Mouse (Mus musculus) limb, embryonic 15.5 days (tissue): Measurements from ENCODE around the gene Bmp8a. TPM values are rescaled to one million over a fixed set of nuclear protein-coding genes. Genes with fewer than 3 reads are reported as not detected.
"Not testable (repeated sequence)": the region's sequence is repeated elsewhere in the genome, so short reads cannot be mapped to it uniquely, and the experiment has no call there.

ENCODE experiments used
- ATAC-seq: fragments of 200-750 bp; cut with Nextera tagmentation; 2 replicates; pipeline ENCODE4 v1.8.0; 2017; ENCODE audit warnings: low read depth, moderate TSS enrichment; ENCODE audit not compliant: insufficient number of reproducible peaks, low FRiP score, low TSS enrichment
- H3K27ac ChIP-seq: fragments of 300-500 bp; sonication (generic); 2 replicates; pipeline ENCODE4 v1.5.1; 2015; ENCODE audit warnings: moderate library complexity, mild to moderate bottlenecking, inconsistent platforms
- H3K27me3 ChIP-seq: fragments of 300-500 bp; sonication (generic); 2 replicates; pipeline ENCODE4 v1.6.1; 2015; ENCODE audit warnings: inconsistent platforms
- H3K36me3 ChIP-seq: fragments of 300-500 bp; sonication (generic); 2 replicates; pipeline ENCODE4 v1.6.1; 2015; ENCODE audit warnings: inconsistent platforms
- H3K4me1 ChIP-seq: fragments of 300-500 bp; sonication (generic); 2 replicates; pipeline ENCODE4 v1.6.1; 2015; ENCODE audit warnings: inconsistent platforms
- H3K4me2 ChIP-seq: fragments of 300-500 bp; sonication (generic); 2 replicates; pipeline ENCODE4 v1.6.1; 2015; ENCODE audit warnings: mild to moderate bottlenecking, inconsistent platforms
- H3K4me3 ChIP-seq: fragments of 300-500 bp; sonication (generic); 2 replicates; pipeline ENCODE4 v1.5.1; 2015; ENCODE audit warnings: mild to moderate bottlenecking, inconsistent platforms
- H3K9ac ChIP-seq: fragments of 300-500 bp; sonication (generic); 2 replicates; pipeline ENCODE4 v1.6.1; 2015; ENCODE audit warnings: inconsistent platforms
- H3K9me3 ChIP-seq: fragments of 300-500 bp; sonication (generic); 2 replicates; pipeline ENCODE4 v1.6.1; 2016; ENCODE audit warnings: inconsistent platforms
- WGBS: fragments of 180-500 bp; shearing (Covaris S2); methylation state at CpG from one replicate; pipeline ENCODE4 v1.1.7; 2015; 5-methylcytosine and 5-hydroxymethylcytosine counted together
- polyA plus RNA-seq: library from polyadenylated mRNA; unstranded; fragments of >200 nt; fragmentation: Nextera tagmentation; extraction: Ambion mirVana; gene quantifications from 2 replicates; pipeline ENCODE4 v1.2.1, GENCODE M21; 2015

Bmp8a gene
- polyA plus RNA-seq, 1 experiment from 2014 or later, result 6.3 TPM

DNA sequence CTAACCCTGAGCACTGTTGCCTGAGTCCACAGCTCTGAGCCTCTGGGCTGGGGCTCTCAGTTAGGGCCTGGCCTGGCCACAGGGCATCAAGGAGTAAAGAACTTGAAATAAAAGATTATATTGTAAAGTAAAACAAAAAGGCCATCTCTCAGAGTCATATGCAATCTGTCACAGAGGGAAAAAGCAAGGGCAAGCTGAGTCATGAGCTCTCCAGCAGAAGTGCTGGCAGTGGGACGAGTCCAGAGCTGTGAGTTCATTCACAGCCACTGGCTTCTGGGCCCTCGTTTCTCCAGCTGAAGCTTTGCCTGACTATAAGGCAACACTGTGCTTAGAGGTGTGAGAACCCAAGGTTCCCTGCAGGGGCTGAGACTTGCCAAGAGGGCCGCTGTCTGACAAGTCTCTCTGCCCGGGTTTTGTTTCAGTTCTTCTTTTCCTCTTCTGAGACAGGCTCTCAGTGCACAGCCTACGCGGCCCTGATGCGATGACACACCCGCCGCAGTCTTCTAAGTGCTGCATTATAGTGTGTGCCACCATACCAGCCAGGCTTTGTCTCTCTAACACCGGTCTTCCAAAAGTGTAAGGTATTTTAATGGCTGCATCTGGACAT lies 10.3 kb upstream of the Bmp8a start:
- H3K27ac ChIP-seq, result no peak overlapping the region
- no peaks in the 10 kb centered on the region for H3K9me3 ChIP-seq
- WGBS, result 77% methylated on average over 9 of the region's 10 CpGs
- H3K4me2 ChIP-seq, result no peak overlapping the region
- no peak overlapping the region for H3K4me3 ChIP-seq
- H3K36me3 ChIP-seq, result peaks cover 82% of the 10 kb centered on the region
- no peak for ATAC-seq
- H3K27me3 ChIP-seq, result no peaks in the 10 kb centered on the region
- H3K4me1 ChIP-seq, result no peaks in the 10 kb centered on the region
- no peak overlapping the region for H3K9ac ChIP-seq

DNA sequence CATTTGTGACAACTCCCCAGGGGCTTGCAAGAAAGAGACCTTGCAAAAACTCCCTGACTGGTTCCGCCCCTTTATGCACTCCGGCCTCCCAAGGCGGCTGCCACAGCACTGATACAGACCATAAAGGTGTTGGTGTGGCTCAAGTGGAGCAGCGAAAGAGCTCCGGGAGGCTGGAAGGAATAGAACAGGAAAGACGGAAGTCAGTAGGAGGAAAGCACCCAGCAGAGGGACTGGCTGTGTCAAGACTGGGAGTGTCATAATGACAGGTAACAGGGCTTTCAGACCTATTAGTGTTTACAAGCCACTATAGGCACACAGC lies 378 bp upstream of the Bmp8a start:
- H3K36me3 ChIP-seq, result peaks cover 4% of the 10 kb centered on the region; the same call in 1 of the 2 replicates
- peaks cover 45% of the 10 kb centered on the region for H3K27me3 ChIP-seq
- WGBS, result 5% methylated on average over 6 of the region's 6 CpGs
- no peak overlapping the region for H3K27ac ChIP-seq
- peak overlapping the region; percentile 51 for H3K4me3 ChIP-seq
- no peak for ATAC-seq
- H3K9ac ChIP-seq, result no peak overlapping the region
- peak overlapping the region; percentile 82 for H3K4me2 ChIP-seq
- no peaks in the 10 kb centered on the region for H3K9me3 ChIP-seq
- peaks cover 15% of the 10 kb centered on the region for H3K4me1 ChIP-seq

DNA sequence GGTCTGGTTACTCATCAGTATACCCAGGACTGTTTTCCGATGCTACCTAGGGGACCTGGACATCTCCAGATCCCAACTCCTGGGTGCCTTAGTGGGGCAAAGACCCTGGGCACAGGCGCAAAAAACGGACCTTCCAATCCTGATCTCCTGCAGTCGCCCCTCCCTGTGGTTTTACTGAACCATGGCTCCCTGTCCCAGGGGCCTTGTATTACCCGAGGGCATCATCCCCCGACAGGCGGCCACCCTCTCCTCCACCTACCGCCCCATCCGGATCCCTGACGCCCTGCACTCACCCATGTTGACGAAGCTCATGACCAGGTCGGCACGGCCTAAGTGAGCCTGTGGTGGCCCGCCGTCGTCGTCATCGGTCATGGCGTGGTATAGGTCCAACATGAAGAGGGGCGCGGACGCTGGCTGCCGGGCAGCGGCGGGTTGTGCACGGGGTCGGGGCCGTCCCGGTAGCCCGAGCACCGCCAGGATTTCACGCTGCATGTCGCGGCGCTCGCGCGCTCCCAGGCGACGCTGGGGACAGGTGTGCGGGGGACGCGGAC lies 886 bp downstream of the Bmp8a start:
- H3K9ac ChIP-seq, result no peak overlapping the region
- no peak overlapping the region for H3K27ac ChIP-seq
- no peak for ATAC-seq
- peaks cover 46% of the 10 kb centered on the region for H3K27me3 ChIP-seq
- peak overlapping the region; percentile 51 for H3K4me3 ChIP-seq
- no peaks in the 10 kb centered on the region for H3K36me3 ChIP-seq
- H3K4me2 ChIP-seq, result peak overlapping the region; percentile 82
- WGBS, result 2% methylated on average over 43 of the region's 43 CpGs
- no peaks in the 10 kb centered on the region for H3K9me3 ChIP-seq
- peaks cover 15% of the 10 kb centered on the region for H3K4me1 ChIP-seq

DNA sequence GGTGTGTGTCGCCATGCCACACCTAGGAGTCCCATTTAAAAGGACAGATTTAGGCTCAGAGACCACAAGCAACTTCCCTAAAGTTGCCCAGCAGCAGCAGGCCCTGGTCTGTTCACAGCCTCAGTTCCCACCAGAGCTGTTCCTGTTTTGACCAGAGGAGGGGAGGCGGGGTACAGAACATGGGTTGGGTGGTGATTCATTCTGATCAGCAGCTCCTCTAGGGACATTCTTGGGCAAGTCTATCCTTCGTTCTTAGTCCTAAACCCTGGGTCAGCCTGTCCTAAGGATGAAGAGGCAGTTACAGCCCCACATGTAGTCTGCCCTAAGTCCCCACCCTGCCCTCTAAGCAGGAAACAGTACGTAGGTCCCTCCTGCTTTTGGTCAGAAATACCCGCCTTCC lies 2.8 kb downstream of the Bmp8a start:
- Histone ChIP-seq H3K9me3 (no peaks in the 10 kb centered on the region), H3K36me3 (no peaks in the 10 kb centered on the region), H3K27ac (no peak overlapping the region), H3K4me1 (peaks cover 15% of the 10 kb centered on the region), H3K9ac (no peak overlapping the region), H3K4me3 (no peak overlapping the region), H3K27me3 (peaks cover 46% of the 10 kb centered on the region), H3K4me2 (no peak overlapping the region)
- WGBS, result 71% methylated on average over 5 of the region's 5 CpGs
- no peak for ATAC-seq

DNA sequence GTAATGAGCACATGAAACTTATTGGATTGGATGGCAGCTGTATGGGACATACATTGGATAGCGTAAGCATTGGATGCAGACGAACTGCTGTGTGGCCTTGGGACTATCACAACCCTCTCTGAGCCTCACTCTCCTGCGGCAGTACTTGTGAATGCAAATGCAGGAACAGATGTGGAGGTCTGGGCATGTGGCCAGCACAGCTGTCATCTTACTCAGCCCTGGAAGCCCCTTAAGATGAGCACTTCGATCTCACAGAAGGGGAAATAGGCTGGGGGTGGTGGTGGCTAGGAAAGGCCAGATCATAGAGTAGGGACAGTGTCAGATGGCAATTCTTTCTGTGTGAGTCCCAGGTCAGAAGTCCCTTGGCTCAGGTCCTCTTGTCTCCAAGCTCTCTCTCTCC lies 5.4 kb downstream of the Bmp8a start:
- no peak overlapping the region for H3K4me3 ChIP-seq
- no peaks in the 10 kb centered on the region for H3K9me3 ChIP-seq
- no peak overlapping the region for H3K4me2 ChIP-seq
- no peaks in the 10 kb centered on the region for H3K36me3 ChIP-seq
- no peak overlapping the region for H3K27ac ChIP-seq
- 62% methylated on average over 4 of the region's 4 CpGs for WGBS
- no peak for ATAC-seq
- peaks cover 29% of the 10 kb centered on the region for H3K27me3 ChIP-seq
- H3K4me1 ChIP-seq, result peaks cover 7% of the 10 kb centered on the region
- H3K9ac ChIP-seq, result no peak overlapping the region

DNA sequence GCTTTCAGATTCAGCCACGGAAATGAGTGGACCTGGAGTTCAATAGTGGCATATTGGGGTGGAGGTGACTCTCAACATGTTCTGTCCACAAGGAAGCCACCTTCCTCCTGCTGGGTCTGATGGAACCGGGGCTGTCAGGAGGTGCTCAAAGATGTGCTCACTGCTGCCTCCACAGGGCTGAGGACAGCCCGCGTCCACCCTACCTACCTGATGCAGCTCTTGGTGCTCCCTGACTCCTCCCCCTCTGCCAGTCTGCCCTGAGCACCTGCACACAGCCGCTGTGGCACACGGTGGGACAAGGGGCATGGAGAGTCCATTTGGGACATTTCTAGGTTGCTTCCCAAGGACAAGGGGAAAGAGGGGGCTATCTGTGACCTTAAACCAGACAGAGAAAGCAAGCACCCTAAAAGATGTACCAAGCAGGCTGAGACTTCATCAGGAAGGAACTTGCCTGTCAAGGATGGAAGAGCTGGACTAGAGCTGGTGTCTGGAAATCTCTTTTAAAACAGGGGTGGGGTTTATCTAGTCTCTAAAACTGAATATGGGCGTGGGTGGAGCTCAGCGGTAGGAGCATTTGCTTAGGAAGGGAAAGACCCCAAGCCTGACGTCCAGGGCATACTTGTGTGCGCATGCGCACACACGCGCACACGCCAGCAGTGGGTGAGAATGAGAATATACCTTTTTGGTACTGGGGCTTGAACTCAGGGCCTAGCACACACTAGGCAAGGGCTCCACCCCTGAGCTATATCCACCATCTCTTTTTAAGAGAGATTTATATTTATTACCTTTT lies 7.1 kb downstream of the Bmp8a start:
- H3K9me3 ChIP-seq, result no peaks in the 10 kb centered on the region
- peaks cover 12% of the 10 kb centered on the region for H3K27me3 ChIP-seq
- H3K4me3 ChIP-seq, result no peak overlapping the region
- no peaks in the 10 kb centered on the region for H3K36me3 ChIP-seq
- no peak overlapping the region for H3K9ac ChIP-seq
- WGBS, result 70% methylated on average over 14 of the region's 14 CpGs
- H3K4me2 ChIP-seq, result no peak overlapping the region
- H3K4me1 ChIP-seq, result no peaks in the 10 kb centered on the region
- ATAC-seq, result no peak
- H3K27ac ChIP-seq, result no peak overlapping the region

DNA sequence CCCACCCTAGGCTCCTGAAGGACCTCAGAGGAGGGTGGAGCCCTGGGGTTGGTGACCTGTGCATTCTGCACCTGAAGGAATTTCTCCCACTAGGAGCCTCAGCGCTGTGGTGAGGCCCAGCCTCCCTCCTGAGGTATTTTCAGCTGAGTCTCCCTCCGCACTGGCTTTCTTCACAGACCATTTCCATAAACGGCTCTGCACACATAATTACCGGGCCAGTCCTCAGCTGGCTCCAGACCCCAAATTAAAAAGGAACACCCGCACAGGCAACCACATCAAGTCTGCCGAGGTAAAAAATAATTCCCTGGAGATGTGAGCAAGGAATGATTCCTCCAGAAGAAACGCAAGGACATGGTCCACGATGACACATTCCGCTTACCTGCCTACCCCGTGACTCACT lies 7.8 kb downstream of the Bmp8a start:
- H3K4me3 ChIP-seq, H3K4me2 ChIP-seq, H3K9me3 ChIP-seq, H3K27ac ChIP-seq, ATAC-seq, H3K4me1 ChIP-seq, H3K36me3 ChIP-seq, H3K27me3 ChIP-seq, H3K9ac ChIP-seq: not testable (repeated sequence)
- WGBS, result 38% methylated on average over 10 of the region's 10 CpGs

DNA sequence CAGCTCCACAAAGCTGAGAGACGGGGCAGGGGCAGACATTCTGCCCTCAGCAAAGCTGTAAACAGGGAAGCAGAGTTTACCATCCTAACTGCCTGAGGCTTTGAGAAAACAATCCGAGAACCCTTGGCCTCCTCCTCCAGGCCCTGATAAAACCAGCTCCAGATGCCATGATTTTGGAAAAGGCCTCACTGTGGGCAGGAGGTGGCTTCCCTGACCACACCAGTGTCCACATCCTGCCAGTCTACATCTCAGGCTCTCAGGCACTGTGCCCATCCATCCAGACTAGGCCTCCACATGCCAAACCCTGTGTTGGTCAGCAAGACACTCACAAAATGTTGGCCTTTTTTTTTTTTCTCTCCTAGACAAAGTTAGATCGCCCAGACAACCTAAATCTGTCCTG lies 8.9 kb downstream of the Bmp8a start:
- no peak overlapping the region for H3K27ac ChIP-seq
- H3K4me1 ChIP-seq, result no peaks in the 10 kb centered on the region
- H3K4me3 ChIP-seq, result no peak overlapping the region
- 0 out of 2 replicates have a peak, but pooled peaks cover 2% of the 10 kb centered on the region for H3K27me3 ChIP-seq
- H3K9me3 ChIP-seq, result no peaks in the 10 kb centered on the region
- ATAC-seq, result no peak
- H3K4me2 ChIP-seq, result no peak overlapping the region
- 44% methylated on average over 3 of the region's 3 CpGs for WGBS
- no peak overlapping the region for H3K9ac ChIP-seq
- no peaks in the 10 kb centered on the region for H3K36me3 ChIP-seq

DNA sequence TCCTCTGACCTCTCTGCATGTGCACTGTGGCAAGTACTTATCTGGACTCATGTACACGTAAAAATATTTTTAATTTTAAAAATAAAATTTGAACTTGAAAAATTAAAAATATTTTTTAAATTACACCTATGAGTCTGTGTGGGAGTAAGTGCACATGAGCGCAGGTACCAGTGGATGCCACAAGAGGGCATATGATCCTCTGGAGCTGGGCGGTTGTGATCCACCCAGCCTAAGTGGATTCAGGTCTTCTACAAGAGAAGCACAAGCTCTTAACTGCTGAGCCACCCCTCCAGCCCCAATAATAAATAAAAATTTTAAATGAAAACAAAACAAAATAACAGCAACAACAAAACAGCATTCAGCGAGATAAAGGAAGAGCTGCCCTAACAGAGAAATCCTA lies 9.9 kb downstream of the Bmp8a start:
- Histone ChIP-seq H3K9me3 (no peaks in the 10 kb centered on the region), H3K36me3 (no peaks in the 10 kb centered on the region), H3K4me2 (no peak overlapping the region), H3K27me3 (no peaks in the 10 kb centered on the region), H3K4me3 (no peak overlapping the region), H3K4me1 (no peaks in the 10 kb centered on the region), H3K27ac (no peak overlapping the region), H3K9ac (no peak overlapping the region)
- ATAC-seq, result no peak
- 94% methylated on average over 4 of the region's 4 CpGs for WGBS

DNA sequence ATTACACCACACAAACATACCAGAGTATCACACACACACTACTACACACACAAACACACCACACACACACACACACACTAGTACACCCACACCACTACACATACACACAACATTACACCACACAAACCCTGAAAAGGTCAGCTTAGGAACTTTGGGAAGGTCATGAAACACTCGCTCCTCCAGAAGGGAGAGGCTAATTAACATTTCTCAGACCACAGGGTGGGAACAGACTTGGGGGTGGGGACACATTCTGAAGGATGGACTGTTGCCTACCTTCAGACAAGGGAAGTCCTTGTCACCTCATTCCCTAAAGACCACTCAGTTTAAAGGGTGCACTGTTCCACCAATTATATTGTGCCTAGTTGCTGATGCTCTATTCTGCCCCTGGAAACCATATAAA lies 11.1 kb downstream of the Bmp8a start:
- not testable (repeated sequence) for H3K4me1 ChIP-seq, H3K36me3 ChIP-seq, H3K27me3 ChIP-seq, H3K4me3 ChIP-seq, H3K9me3 ChIP-seq, ATAC-seq, H3K9ac ChIP-seq, H3K4me2 ChIP-seq, H3K27ac ChIP-seq
- WGBS, result 87% methylated on average over 1 of the region's 1 CpGs

DNA sequence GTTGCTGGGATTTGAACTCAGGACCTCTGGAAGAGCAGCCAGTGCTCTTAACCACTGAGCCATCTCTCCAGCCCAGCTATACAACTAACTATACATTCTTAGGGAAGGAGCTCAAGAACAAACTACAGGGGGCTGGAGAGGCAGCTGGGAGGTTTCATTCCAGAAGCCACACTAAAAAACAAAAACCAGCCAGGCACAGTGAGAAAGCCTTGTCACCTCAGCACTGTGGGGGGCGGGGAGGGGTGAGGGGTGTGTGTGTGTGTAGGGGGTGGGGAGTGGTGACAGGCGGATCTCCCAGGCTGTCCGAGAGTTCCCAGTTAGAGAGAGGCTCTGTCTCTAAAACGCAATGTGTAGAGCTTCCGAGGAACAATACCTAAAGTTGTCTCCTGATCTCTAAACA lies 11.7 kb downstream of the Bmp8a start:
- no peak overlapping the region for H3K4me3 ChIP-seq
- no peak overlapping the region for H3K4me2 ChIP-seq
- ATAC-seq, result no peak
- H3K27me3 ChIP-seq, result no peaks in the 10 kb centered on the region
- no peaks in the 10 kb centered on the region for H3K9me3 ChIP-seq
- WGBS, result 68% methylated on average over 5 of the region's 5 CpGs
- no peaks in the 10 kb centered on the region for H3K4me1 ChIP-seq
- H3K27ac ChIP-seq, result no peak overlapping the region
- H3K36me3 ChIP-seq, result no peaks in the 10 kb centered on the region
- H3K9ac ChIP-seq, result no peak overlapping the region

DNA sequence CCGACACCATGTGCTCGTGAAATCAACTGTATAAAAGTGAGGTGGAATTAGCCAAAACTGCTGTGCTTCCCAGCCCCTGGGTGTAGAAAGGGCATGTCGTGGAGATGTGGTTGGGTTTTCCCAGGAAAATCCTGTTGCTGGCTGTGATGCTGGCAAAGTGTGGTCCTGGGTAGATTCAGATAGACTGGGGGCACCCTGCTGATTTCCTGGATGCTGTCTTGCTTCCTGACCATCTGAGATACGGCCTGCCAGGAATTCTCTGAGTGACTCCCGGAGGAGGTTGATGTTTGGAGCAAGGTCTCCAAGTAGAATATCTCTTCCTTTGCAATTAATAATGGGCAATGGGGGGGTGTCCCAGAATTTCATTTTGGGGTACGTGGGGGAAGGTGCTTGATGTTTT lies 14.1 kb downstream of the Bmp8a start:
- ATAC-seq, result no peak
- WGBS, result 68% methylated on average over 6 of the region's 6 CpGs
- no peaks in the 10 kb centered on the region for H3K4me1 ChIP-seq

More for the DNA sequence above, 14.1 kb downstream of the Bmp8a start:
- no peaks in the 10 kb centered on the region for H3K9me3 ChIP-seq
- H3K27me3 ChIP-seq, result peaks cover 4% of the 10 kb centered on the region; the same call in 1 of the 2 replicates
- no peak overlapping the region for H3K27ac ChIP-seq
- H3K4me3 ChIP-seq, result no peak overlapping the region
- no peaks in the 10 kb centered on the region for H3K36me3 ChIP-seq
- H3K4me2 ChIP-seq, result no peak overlapping the region
- H3K9ac ChIP-seq, result no peak overlapping the region
